Mouse (Mus musculus) embryonic fibroblast, embryonic 13.5 days (primary cell): ENCODE measurements around the gene Adam22.

ENCODE experiments used
- CTCF ChIP-seq: IDR thresholded peaks from 2 replicates; pipeline ENCODE4 v1.5.1; 2011; ENCODE audit warnings: mild to moderate bottlenecking, control low read depth, low read length, moderate library complexity, borderline replicate concordance; ENCODE audit not compliant: insufficient read depth
- POLR2A ChIP-seq: IDR thresholded peaks from 2 replicates; pipeline ENCODE4 v1.6.1; 2011; ENCODE audit warnings: low read depth, mild to moderate bottlenecking, control low read depth, low read length, moderate library complexity

DNA sequence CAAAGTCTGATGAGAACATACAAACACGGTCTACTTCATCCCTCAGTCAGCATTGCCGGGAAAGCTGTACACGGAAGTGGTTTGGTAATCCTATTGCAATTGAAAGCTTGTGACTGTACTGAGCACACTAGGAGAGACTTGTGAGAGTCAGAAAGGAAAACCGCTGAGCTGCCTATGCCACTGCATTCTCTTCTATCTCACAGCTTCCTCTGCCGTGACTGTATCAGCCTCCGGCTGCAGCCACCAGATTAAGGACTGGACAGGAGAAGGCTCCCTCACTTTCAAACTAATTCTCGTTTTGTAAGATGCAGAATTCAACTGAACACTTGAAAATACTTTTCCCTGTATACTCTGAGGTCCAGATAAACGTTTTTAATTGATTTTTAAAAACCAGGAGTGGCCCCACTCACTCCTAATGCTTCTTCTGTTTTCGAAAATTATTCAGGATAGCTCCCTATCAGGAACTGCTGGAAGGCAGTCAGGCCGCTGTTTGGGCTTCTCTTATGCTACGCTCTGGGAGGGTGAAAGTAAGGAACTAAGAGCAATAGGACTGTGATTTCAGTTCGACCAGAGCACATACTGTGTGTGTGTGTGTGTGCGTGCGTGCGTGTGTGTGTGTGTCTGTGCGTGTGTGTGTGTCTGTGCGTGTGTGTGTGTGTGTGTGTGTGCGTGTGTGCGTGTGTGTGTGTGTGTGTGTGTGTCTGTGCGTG, 285.0 kb downstream of the Adam22 start:
- TF ChIP-seq CTCF: no peak
- TF ChIP-seq POLR2A: no peak
